Mouse (Mus musculus): ENCODE results near the gene Tifa.

- TF ChIP-seq CTCF (IDR thresholded peaks at IDR 0.05; ENCODE audit: low read depth, low read length) (no peak), POLR2A (IDR thresholded peaks at IDR 0.05; ENCODE audit: extremely low read depth, insufficient read depth, low read length) (no peak)
Observed at GRCm38 (mm10) chr3:127795762-127796161, 6.2 kb downstream of the Tifa start.

Data from liver, adult 2 months (tissue).